ENCODE assay signal across 11 mouse cellular contexts in the genomic region with DNA sequence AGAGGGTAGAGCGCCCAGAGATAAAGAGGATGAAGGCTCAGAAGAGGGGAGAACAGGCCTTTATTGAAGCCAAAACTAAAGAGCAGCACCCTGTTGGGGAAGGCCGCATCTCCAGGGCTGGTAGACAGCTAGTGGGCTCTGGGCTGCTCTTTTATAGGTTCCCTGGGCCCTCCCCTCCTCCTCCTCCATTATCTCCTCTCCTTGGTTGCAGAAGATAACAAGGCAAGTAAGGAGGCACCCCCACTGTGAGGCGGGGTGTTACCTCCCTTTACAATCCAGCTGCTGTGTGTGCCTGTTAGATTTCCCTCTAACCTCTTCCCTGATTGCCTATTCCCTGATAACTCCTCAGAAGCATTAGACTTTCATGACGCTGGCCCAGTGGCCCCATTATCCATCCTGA. TPM values are rescaled to one million over a fixed set of nuclear protein-coding genes. Genes with fewer than 3 reads are reported as not detected.
DNase-seq lines count a peak whose midpoint lies in the region; ATAC-seq lines count a peak whose summit lies in the region.
"Had no signal": no experiment of that assay in that cellular context is flagged by ENCODE, and none has a peak within 500 bp of the region (broad histone marks: within the 10 kb centered on the region; RNA-seq: fewer than 3 reads in every experiment).

No protein-coding gene starts in this region.

- no peak overlapping the region for H3K4me3 ChIP-seq in heart, embryonic 11.5 days (ENCODE audit: low read depth, low read length)
- H3K4me3 ChIP-seq in midbrain, embryonic 14.5 days (replicated peaks; ENCODE audit: low read depth, low read length), result no peak overlapping the region
- H3K4me3 ChIP-seq: hindbrain, embryonic 15.5 days had no signal

- intact Hi-C loops in left cerebral cortex, postnatal 10 days (cut with DNase I), result no loop called here

- ATAC-seq in heart, embryonic 11.5 days (replicated peaks; ENCODE audit: insufficient number of reproducible peaks, low FRiP score, low TSS enrichment), result 0 out of 2 replicates have a peak, but pooled peaks have one; percentile 35
- peak; percentile 70 for ATAC-seq in erythroid progenitor cell, adult 5-6 weeks (replicated peaks; ENCODE audit: low FRiP score, poor library complexity, severe bottlenecking)
- ATAC-seq in midbrain, embryonic 14.5 days (ENCODE audit: low FRiP score, low TSS enrichment), result no peak

- H3K9me3 ChIP-seq in heart, embryonic 11.5 days (replicated peaks; ENCODE audit: control insufficient read depth, low read length), result peaks cover 5% of the 10 kb centered on the region; the same call in 1 of the 2 replicates
- no peaks in the 10 kb centered on the region for H3K9me3 ChIP-seq in midbrain, embryonic 14.5 days (ENCODE audit: control insufficient read depth, low read length)
- H3K9me3 ChIP-seq: hindbrain, embryonic 15.5 days had no signal

- no peak overlapping the region for H3K4me2 ChIP-seq in heart, embryonic 11.5 days
- H3K4me2 ChIP-seq in midbrain, embryonic 14.5 days (ENCODE audit: low read length), result no peak overlapping the region
- H3K4me2 ChIP-seq: hindbrain, embryonic 15.5 days had no signal

- no peak overlapping the region for H3K9ac ChIP-seq in heart, embryonic 11.5 days (ENCODE audit: low read depth, low read length)
- H3K9ac ChIP-seq in midbrain, embryonic 14.5 days (replicated peaks; ENCODE audit: low read length), result no peak overlapping the region
- H3K9ac ChIP-seq: hindbrain, embryonic 15.5 days had no signal

- 19% methylated on average over 4 of the region's 4 CpGs for WGBS in heart, embryonic 11.5 days (ENCODE audit: insufficient replicate concordance)
- 25% methylated on average over 4 of the region's 4 CpGs for WGBS in midbrain, embryonic 14.5 days

- peaks cover 25% of the 10 kb centered on the region for H3K4me1 ChIP-seq in heart, embryonic 11.5 days (ENCODE audit: control insufficient read depth, insufficient read depth, low read length)
- peaks cover 13% of the 10 kb centered on the region; the same call in 1 of the 2 replicates for H3K4me1 ChIP-seq in midbrain, embryonic 14.5 days (ENCODE audit: control insufficient read depth, insufficient read depth, low read length)

- H3K36me3 ChIP-seq in heart, embryonic 11.5 days (ENCODE audit: control insufficient read depth, insufficient read depth, low read length), result no peaks in the 10 kb centered on the region
- no peaks in the 10 kb centered on the region for H3K36me3 ChIP-seq in midbrain, embryonic 14.5 days (ENCODE audit: control insufficient read depth, insufficient read depth, low read length)
- H3K36me3 ChIP-seq: hindbrain, embryonic 15.5 days had no signal

- DNase-seq in heart, adult 9 months (ENCODE audit: low spot score in 2 of 2), result no peak
- DNase-seq in MEL-GATA-1-ER (ENCODE audit: extremely low read depth, low read depth), result peak; percentile 91
- peak; percentile 50 for DNase-seq in midbrain, embryonic 14.5 days
- DNase-seq in lung, postnatal 14 days, result no peak
- DNase-seq in left cerebral cortex, postnatal 10 days (ENCODE audit: extremely low spot score in 1 of 2, low spot score in 2 of 2), result no peak
- no peak for DNase-seq in cerebellum, adult 11 months
- DNase-seq: gastrocnemius, postnatal 10 days had no signal

- H3K27me3 ChIP-seq in heart, embryonic 11.5 days (ENCODE audit: control insufficient read depth, insufficient read depth, low read length), result no peaks in the 10 kb centered on the region
- no peaks in the 10 kb centered on the region for H3K27me3 ChIP-seq in midbrain, embryonic 14.5 days (ENCODE audit: control insufficient read depth, insufficient read depth, low read length)
- H3K27me3 ChIP-seq: hindbrain, embryonic 15.5 days had no signal

- no peak overlapping the region for H3K27ac ChIP-seq in heart, embryonic 11.5 days (ENCODE audit: low read depth, low read length)
- H3K27ac ChIP-seq in midbrain, embryonic 14.5 days (replicated peaks; ENCODE audit: low read depth, low read length), result peak overlapping the region; percentile 49; the same call in 1 of the 2 replicates
- H3K27ac ChIP-seq: hindbrain, embryonic 15.5 days had no signal

RNA-seq across cellular contexts. Expression of a gene that starts 51.2 kb away (rescaled TPM):
- polyA plus RNA-seq in heart, embryonic 11.5 days (2014; fragmentation: Nextera tagmentation; extraction: Ambion mirVana), result 7.6 and 10.3 TPM in 2 replicates
- 5.0 and 7.1 TPM in 2 replicates for total RNA-seq in erythroid progenitor cell, adult 5-6 weeks (2015; ENCODE audit: low replicate concordance)
- 1.8 TPM in 1 of 2 replicates, not detected in the other for total RNA-seq in erythroid progenitor cell, adult 5-6 weeks (2017; ENCODE audit: low replicate concordance)
- 295 and 301 TPM in 2 replicates for polyA plus RNA-seq in midbrain, embryonic 14.5 days (2014; fragmentation: Nextera tagmentation; extraction: Ambion mirVana)
- 100 to 1,000 TPM; 821 to 879 TPM for total RNA-seq in left cerebral cortex, postnatal 10 days (2021)

RNA-seq across cellular contexts. Expression of a gene that starts 56.9 kb away (rescaled TPM):
- polyA plus RNA-seq in heart, embryonic 11.5 days (2014; fragmentation: Nextera tagmentation; extraction: Ambion mirVana), result 0.19 TPM in 1 of 2 replicates, not detected in the other
- 101 and 177 TPM in 2 replicates for total RNA-seq in erythroid progenitor cell, adult 5-6 weeks (2015; ENCODE audit: low replicate concordance)
- total RNA-seq in erythroid progenitor cell, adult 5-6 weeks (2017; ENCODE audit: low replicate concordance), result 56.2 and 62.5 TPM in 2 replicates
- not detected in 2 replicates for polyA plus RNA-seq in midbrain, embryonic 14.5 days (2014; fragmentation: Nextera tagmentation; extraction: Ambion mirVana)
- total RNA-seq in left cerebral cortex, postnatal 10 days (2021), result not detected
- total RNA-seq: layer of hippocampus, adult 8-10 months had no signal
- polyA plus RNA-seq: hindbrain, embryonic 15.5 days had no signal

Comparison
In these comparisons a context has a peak if more than half of its experiments do, and no peak if none do; other contexts are left out.
1. DNase-seq: peak in MEL-GATA-1-ER (single experiment) and midbrain, embryonic 14.5 days (single experiment); none in heart, adult 9 months (0 of 2), lung, postnatal 14 days (single experiment), left cerebral cortex, postnatal 10 days (0 of 2) and cerebellum, adult 11 months (single experiment).
2. RNA of a gene that starts 51.2 kb away (total RNA-seq): 821 to 879 TPM in left cerebral cortex, postnatal 10 days; 1.8 to 7.1 TPM in erythroid progenitor cell, adult 5-6 weeks; every median in the first group is over 100 times any median in the second.
3. RNA of a gene that starts 56.9 kb away (total RNA-seq): 56.2 to 177 TPM in erythroid progenitor cell, adult 5-6 weeks; not detected in left cerebral cortex, postnatal 10 days; every median in the first group is over 10 times any median in the second.